Mouse (Mus musculus) kidney, adult 2 months (tissue): ENCODE data around the gene Slc9a6. TPM values are rescaled to one million over a fixed set of nuclear protein-coding genes. Genes with fewer than 3 reads are reported as not detected.
A peak's percentile ranks its signal among the peaks of the same experiment; 100 is the strongest.

Experiments used
- DNase-seq: peaks from one replicate; pipeline ENCODE4 v3.0.0; 2021
- H3K27ac ChIP-seq: fragments of 200-500 bp; 2 replicates; pipeline ENCODE4 v1.5.1; 2012; ENCODE audit warnings: low read depth, low read length, control low read depth, inconsistent platforms; ENCODE audit not compliant: insufficient read depth
- H3K27me3 ChIP-seq: fragments of 200-500 bp; replicated peaks from 2 replicates; pipeline ENCODE4 v1.6.1; 2012; ENCODE audit warnings: mild to moderate bottlenecking, moderate library complexity, low read length, inconsistent platforms; ENCODE audit not compliant: control insufficient read depth, insufficient read depth
- H3K36me3 ChIP-seq: fragments of 200-500 bp; 2 replicates; pipeline ENCODE4 v1.6.1; 2012; ENCODE audit warnings: mild to moderate bottlenecking, moderate library complexity, low read length, inconsistent platforms; ENCODE audit not compliant: control insufficient read depth, insufficient read depth
- H3K4me1 ChIP-seq: fragments of 200-500 bp; 2 replicates; pipeline ENCODE4 v1.6.1; 2011; ENCODE audit warnings: low read length; ENCODE audit not compliant: control insufficient read depth, insufficient read depth
- H3K4me3 ChIP-seq: fragments of 200-500 bp; 2 replicates; pipeline ENCODE4 v1.5.1; 2011; ENCODE audit warnings: mild to moderate bottlenecking, low read depth, low read length, control low read depth; ENCODE audit not compliant: insufficient read depth
- CTCF ChIP-seq: fragments of 200-500 bp; conservative IDR thresholded peaks from 2 replicates; pipeline ENCODE4 v1.5.1; 2011; ENCODE audit warnings: low read depth, mild to moderate bottlenecking, control low read depth, low read length, moderate library complexity, mixed read lengths; ENCODE audit not compliant: insufficient read depth, insufficient read length
- POLR2A ChIP-seq: fragments of 200-500 bp; IDR thresholded peaks from one replicate; pipeline ENCODE4 v1.6.1; 2011; ENCODE audit warnings: low read depth, low read length, control low read depth
- WGBS: fragments of 180-500 bp; shearing (Covaris S2); methylation state at CpG from one replicate; pipeline ENCODE4 v1.1.7; 2018; 5-methylcytosine and 5-hydroxymethylcytosine counted together
- polyA plus RNA-seq: library from polyadenylated mRNA; depleted of rRNA; stranded (reverse); fragments of >200 nt; gene quantifications from 2 replicates; pipeline ENCODE4 v1.2.3, GENCODE M21; 2012

Gene Slc9a6
- polyA plus RNA-seq, 1 experiment, result 22.8 TPM

DNA sequence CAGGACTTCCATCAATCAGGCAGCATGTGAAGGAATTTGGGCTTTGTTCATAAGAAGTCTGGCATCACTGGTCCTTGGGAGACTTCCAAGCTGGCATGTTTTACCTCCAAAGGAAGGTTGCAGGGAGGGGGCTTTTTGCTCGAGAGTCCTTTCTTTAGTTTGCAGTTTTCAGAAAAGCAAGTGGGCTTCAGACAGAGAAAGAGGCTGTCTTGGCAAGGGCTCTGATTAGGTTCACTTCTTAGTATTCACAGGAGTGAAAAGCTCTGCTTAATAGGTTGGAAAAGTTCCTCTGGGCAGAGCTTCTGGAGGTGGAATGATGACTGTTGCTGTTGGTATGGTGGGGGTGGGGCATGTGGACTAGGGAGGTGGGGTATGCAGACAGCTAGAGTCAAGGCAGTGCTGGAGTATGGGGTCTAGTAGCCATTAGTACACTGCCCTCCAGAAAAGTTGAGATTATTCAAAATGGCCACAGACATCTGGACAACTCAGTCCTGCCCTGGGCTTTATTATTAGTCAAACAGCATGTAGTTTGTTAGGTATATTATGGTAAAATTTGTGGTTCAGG is 72.7 kb downstream of the Slc9a6 start:
- Histone ChIP-seq H3K4me3 (no peak overlapping the region), H3K27ac (no peak overlapping the region), H3K27me3 (no peaks in the 10 kb centered on the region), H3K4me1 (peaks cover 10% of the 10 kb centered on the region; the same call in 1 of the 2 replicates), H3K36me3 (no peaks in the 10 kb centered on the region)
- no peak for DNase-seq
- 37% methylated on average over 1 of the region's 1 CpGs for WGBS
- TF ChIP-seq CTCF (no peak), POLR2A (no peak)

DNA sequence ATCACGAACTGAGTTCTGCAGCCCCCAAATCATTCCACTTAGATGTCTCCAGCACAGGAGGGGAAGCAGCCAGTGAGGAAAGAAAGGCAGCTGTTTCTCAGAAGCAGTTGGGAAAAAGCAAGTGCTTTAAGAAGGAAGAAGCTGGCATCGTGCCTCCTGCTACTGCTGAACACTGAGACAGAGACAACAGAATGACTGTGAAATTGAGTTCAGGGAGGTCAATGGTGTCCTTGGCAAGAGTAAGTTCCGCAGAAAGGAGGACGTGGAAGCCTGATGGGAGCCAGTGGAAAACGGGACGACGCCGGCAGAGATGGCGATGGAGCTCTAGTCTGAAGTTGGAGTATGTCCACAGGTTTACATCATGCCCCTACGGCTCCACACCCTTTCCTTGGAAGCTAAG is 74.0 kb downstream of the Slc9a6 start:
- WGBS, result 67% methylated on average over 10 of the region's 10 CpGs
- DNase-seq, result peak; percentile 37
- Histone ChIP-seq H3K27ac (no peak overlapping the region), H3K4me3 (no peak overlapping the region), H3K4me1 (peaks cover 10% of the 10 kb centered on the region; the same call in 1 of the 2 replicates), H3K27me3 (no peaks in the 10 kb centered on the region), H3K36me3 (no peaks in the 10 kb centered on the region)
- no peak for TF ChIP-seq POLR2A
- no peak for TF ChIP-seq CTCF

DNA sequence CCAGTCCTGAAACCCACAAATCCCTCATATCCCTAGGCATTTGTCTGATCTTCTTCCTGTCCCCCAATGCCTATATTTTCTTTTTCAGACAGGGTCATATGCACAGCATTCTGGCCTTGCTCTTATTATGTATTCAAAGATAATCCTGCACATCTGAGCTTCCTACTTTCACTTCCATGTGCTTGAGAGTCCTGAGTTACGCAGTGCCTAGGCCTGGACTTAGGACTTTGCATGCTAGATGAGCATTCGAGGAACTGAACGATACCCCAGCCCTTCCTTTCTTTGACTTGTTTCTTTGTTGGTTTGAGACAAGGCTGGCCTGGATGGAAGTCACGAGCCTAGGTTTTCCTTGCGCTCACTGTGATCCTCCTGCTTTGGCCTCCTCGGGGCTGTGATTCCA is 83.0 kb downstream of the Slc9a6 start:
- H3K36me3 ChIP-seq, result no peaks in the 10 kb centered on the region
- DNase-seq, result no peak
- no peaks in the 10 kb centered on the region for H3K27me3 ChIP-seq
- no peaks in the 10 kb centered on the region for H3K4me1 ChIP-seq
- H3K4me3 ChIP-seq, result no peak overlapping the region
- no peak overlapping the region for H3K27ac ChIP-seq
- whole genome bisulfite sequencing, result 81% methylated on average over 6 of the region's 6 CpGs
- TF ChIP-seq CTCF (no peak), POLR2A (no peak)

DNA sequence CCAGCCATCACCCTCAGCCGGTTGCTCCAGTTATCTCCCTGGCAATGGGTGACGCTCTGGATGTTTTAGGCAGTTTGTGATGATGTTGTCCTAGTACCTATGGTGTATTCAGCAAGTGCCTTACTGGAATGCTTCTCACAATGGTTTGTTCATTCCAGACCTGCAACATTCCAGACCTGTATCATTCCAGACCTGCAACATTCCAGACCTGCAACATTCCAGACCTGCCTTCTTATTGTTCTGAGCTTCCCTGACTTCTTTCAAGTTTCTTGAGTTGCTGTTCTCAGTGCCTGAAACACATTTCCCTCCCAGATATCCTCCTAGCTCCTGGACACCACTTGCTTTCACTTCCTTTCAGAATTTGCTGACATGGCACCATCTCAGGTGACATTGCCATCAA is 85.0 kb downstream of the Slc9a6 start:
- Histone ChIP-seq H3K27ac (no peak overlapping the region), H3K4me3 (no peak overlapping the region), H3K4me1 (no peaks in the 10 kb centered on the region), H3K27me3 (no peaks in the 10 kb centered on the region), H3K36me3 (no peaks in the 10 kb centered on the region)
- DNase-seq, result no peak
- TF ChIP-seq POLR2A (no peak), CTCF (no peak)
- WGBS, result 92% methylated on average over 2 of the region's 2 CpGs

DNA sequence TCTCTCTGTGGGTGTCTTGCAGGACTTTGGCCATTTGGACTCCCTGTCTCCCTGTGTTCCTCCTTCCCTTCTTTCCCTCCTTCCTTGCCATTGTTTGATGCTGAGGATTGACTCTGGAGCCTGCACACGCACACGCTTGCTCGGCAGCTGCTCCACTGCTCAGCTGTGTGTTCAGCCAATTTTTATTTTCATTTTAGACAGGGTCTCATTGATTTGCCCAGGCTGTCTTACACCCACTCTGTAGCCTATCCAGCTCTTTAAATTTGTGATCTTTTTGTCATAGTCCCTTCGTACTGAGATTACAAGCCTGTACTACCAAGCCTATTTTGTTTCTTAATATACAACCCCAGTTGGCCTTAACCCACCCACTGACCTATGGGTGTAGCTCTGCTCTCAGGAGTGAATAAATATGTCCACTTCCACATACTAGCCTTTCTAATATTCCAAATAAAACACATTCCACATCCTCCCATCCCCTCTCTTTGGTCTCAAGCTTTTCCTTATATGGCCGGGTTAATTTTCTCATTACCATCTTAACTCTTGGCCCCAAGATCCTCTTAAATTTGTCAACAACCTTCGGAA is 87.7 kb downstream of the Slc9a6 start:
- DNase-seq, result peak; percentile 8
- H3K4me3 ChIP-seq, result no peak overlapping the region
- no peaks in the 10 kb centered on the region for H3K36me3 ChIP-seq
- H3K27ac ChIP-seq, result no peak overlapping the region
- H3K27me3 ChIP-seq, result no peaks in the 10 kb centered on the region
- WGBS, result 67% methylated on average over 6 of the region's 6 CpGs
- TF ChIP-seq POLR2A (no peak), CTCF (no peak)
- peaks cover 3% of the 10 kb centered on the region; the same call in 1 of the 2 replicates for H3K4me1 ChIP-seq

DNA sequence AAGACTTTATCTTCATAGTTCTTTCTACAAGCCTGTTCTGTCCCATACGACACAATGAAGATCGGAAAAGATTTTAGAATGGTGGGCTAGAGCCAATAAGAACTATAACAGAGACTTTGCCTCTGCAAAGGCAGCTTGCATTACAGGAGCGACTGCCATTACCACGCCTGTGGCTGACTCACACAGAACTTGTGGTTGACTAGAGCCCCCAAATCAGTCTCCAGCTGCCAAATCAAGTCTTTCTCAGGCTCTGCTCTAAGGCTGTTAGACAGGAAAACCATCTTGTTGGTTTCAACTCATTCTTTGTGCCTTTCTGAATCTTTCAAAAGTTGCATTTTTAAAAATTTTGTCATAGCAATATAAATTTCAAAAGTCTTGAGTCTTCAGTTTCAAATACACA is 88.3 kb downstream of the Slc9a6 start:
- 78% methylated on average over 4 of the region's 4 CpGs for WGBS
- no peak for DNase-seq
- no peak overlapping the region for H3K27ac ChIP-seq

DNA sequence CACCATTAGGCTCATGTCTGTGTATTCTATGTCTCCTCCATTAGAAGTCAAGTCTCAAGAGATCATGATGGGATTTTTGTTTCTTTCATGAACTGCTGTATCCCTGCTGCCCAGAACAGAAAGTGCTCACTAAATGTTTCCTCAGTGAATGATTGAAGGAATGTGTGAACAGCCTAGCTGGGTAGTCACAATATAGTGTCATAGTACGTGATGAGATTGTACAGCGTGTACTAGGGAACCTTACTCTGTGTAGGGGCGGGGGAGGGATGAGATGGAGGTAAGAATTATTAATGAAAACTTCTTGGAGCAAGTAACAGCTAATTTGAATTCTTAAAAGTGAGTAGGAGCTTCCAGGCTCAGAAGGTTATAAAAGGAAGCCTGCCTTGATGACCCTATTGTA is 91.7 kb downstream of the Slc9a6 start:
- WGBS, result 43% methylated on average over 3 of the region's 3 CpGs
- TF ChIP-seq POLR2A (no peak), CTCF (no peak)
- Histone ChIP-seq H3K27ac (no peak overlapping the region), H3K36me3 (no peaks in the 10 kb centered on the region), H3K27me3 (no peaks in the 10 kb centered on the region), H3K4me3 (no peak overlapping the region), H3K4me1 (peaks cover 3% of the 10 kb centered on the region; the same call in 1 of the 2 replicates)
- peak; percentile 2 for DNase-seq

More for the DNA sequence above, 88.3 kb downstream of the Slc9a6 start:
- Histone ChIP-seq H3K4me1 (peaks cover 3% of the 10 kb centered on the region; the same call in 1 of the 2 replicates), H3K4me3 (no peak overlapping the region), H3K36me3 (no peaks in the 10 kb centered on the region), H3K27me3 (no peaks in the 10 kb centered on the region)
- TF ChIP-seq CTCF (no peak), POLR2A (no peak)
